Mouse (Mus musculus) gastrocnemius, postnatal 36 days (tissue): Measurements from ENCODE around the gene Ggps1. TPM values are rescaled to one million over a fixed set of nuclear protein-coding genes. Genes with fewer than 3 reads are reported as not detected.
A peak's percentile ranks its signal among the peaks of the same experiment; 100 is the strongest.
"Not testable (repeated sequence)": the region's sequence is repeated elsewhere in the genome, so short reads cannot be mapped to it uniquely, and the experiment has no call there.

Experiments
- DNase-seq, 2 experiments: peaks; one replicate each; pipeline ENCODE4 v3.0.0; 2022
- intact Hi-C: fragments of 180-260 bp; cut with DNase I; formaldehyde crosslinking; loops from one replicate; pipeline ENCODE4 v1.15.1; 2025
- total RNA-seq, 2 experiments: library from RNA; stranded (reverse); gene quantifications; 2 replicates each; pipeline ENCODE4 v1.2.3; 2021

The Ggps1 gene
- total RNA-seq, 2 experiments from 2014 or later = 10.4 to 11.9 TPM

- intact Hi-C loops = no loop called here
- DNase-seq = no peak
Measured at GRCm38 (mm10) chr13:14040186-14040585, 23.1 kb downstream of the Ggps1 start.

- intact Hi-C loops = no loop called here
- DNase-seq = peak; percentile 85 to 91
Measured at GRCm38 (mm10) chr13:14039292-14039965, 23.9 kb downstream of the Ggps1 start, which contains the start of gene Tbce. Tbce (minus strand) TSS chr13:14039638.

- intact Hi-C loops = no loop called here
- no peak for DNase-seq
Measured at GRCm38 (mm10) chr13:14038911-14039291, 24.4 kb downstream of the Ggps1 start.

- intact Hi-C loops = no loop called here
- no peak for DNase-seq
Measured at GRCm38 (mm10) chr13:14035875-14036630, 27.2 kb downstream of the Ggps1 start.

- DNase-seq, intact Hi-C loops: not testable (repeated sequence)
Measured at GRCm38 (mm10) chr13:14035352-14035751, 27.9 kb downstream of the Ggps1 start.

- DNase-seq = no peak
- intact Hi-C loops = no loop called here
Measured at GRCm38 (mm10) chr13:14034073-14034348, 29.3 kb downstream of the Ggps1 start.

- intact Hi-C loops = no loop called here
- no peak for DNase-seq
Measured at GRCm38 (mm10) chr13:14033309-14034072, 29.8 kb downstream of the Ggps1 start.

- DNase-seq = no peak
- intact Hi-C loops = no loop called here
Measured at GRCm38 (mm10) chr13:14026154-14026820, 37.0 kb downstream of the Ggps1 start.

- intact Hi-C loops = no loop called here
- DNase-seq = no peak
Measured at GRCm38 (mm10) chr13:14025554-14025953, 37.7 kb downstream of the Ggps1 start.

- intact Hi-C loops = not testable (repeated sequence)
Measured at GRCm38 (mm10) chr13:14021417-14021816, 41.9 kb downstream of the Ggps1 start.

GRCm38 (mm10) chr13:14018852-14019251 is 44.4 kb downstream of the Ggps1 start:
- intact Hi-C loops = no loop called here
- no peak for DNase-seq

More at GRCm38 (mm10) chr13:14021417-14021816, 41.9 kb downstream of the Ggps1 start:
- DNase-seq = not testable (repeated sequence)

- no peak for DNase-seq
- intact Hi-C loops = no loop called here
Measured at GRCm38 (mm10) chr13:14018283-14018682, 45.0 kb downstream of the Ggps1 start.

- intact Hi-C loops = no loop called here
- DNase-seq = no peak
Measured at GRCm38 (mm10) chr13:14015609-14016008, 47.7 kb downstream of the Ggps1 start.

GRCm38 (mm10) chr13:14014540-14014939 is 48.7 kb downstream of the Ggps1 start:
- no peak for DNase-seq
- intact Hi-C loops = no loop called here

GRCm38 (mm10) chr13:14014001-14014400 is 49.3 kb downstream of the Ggps1 start:
- intact Hi-C loops = no loop called here
- no peak for DNase-seq

GRCm38 (mm10) chr13:14011454-14011995 is 51.8 kb downstream of the Ggps1 start:
- intact Hi-C loops = no loop called here
- no peak for DNase-seq

GRCm38 (mm10) chr13:14006056-14006455 is 57.2 kb downstream of the Ggps1 start:
- no peak for DNase-seq
- intact Hi-C loops = loop anchor here (10.0 kb wide), 2 partner anchors 121 to 169 kb away; no protein-coding TSS in a partner anchor

GRCm38 (mm10) chr13:14004999-14005398 is 58.3 kb downstream of the Ggps1 start:
- intact Hi-C loops = loop anchor here (10.0 kb wide), 2 partner anchors 120 to 170 kb away; no protein-coding TSS in a partner anchor

GRCm38 (mm10) chr13:14004086-14004485 is 59.2 kb downstream of the Ggps1 start:
- intact Hi-C loops = loop anchor here (10.0 kb wide), 2 partner anchors 119 to 171 kb away; no protein-coding TSS in a partner anchor

More at GRCm38 (mm10) chr13:14004999-14005398, 58.3 kb downstream of the Ggps1 start:
- no peak for DNase-seq

GRCm38 (mm10) chr13:14002706-14003105 is 60.6 kb downstream of the Ggps1 start:
- intact Hi-C loops = loop anchor here (10.0 kb wide), 2 partner anchors 118 to 172 kb away; no protein-coding TSS in a partner anchor
- no peak for DNase-seq

More at GRCm38 (mm10) chr13:14004086-14004485, 59.2 kb downstream of the Ggps1 start:
- DNase-seq = no peak
